Mouse (Mus musculus): ENCODE results near the gene Tiparp.

- TF ChIP-seq POLR2A (IDR thresholded peaks at IDR 0.05; ENCODE audit: low read depth, low read length) (no peak), POLR2AphosphoS2 (IDR thresholded peaks at IDR 0.05; ENCODE audit: low read depth, low read length) (no peak), CTCF (conservative IDR thresholded peaks at IDR 0.05 in 1 of 2, IDR thresholded peaks at IDR 0.05 in 1 of 2; ENCODE audit: low read depth in 2 of 2, low read length in 2 of 2) (no peak), ZMIZ1 (IDR thresholded peaks at IDR 0.05; ENCODE audit: low read depth, low read length) (no peak), RCOR1 (conservative IDR thresholded peaks at IDR 0.05; ENCODE audit: low read depth, low read length) (no peak), MAFK (IDR thresholded peaks at IDR 0.05; ENCODE audit: insufficient replicate concordance, low read length) (no peak), EP300 (IDR thresholded peaks at IDR 0.05; ENCODE audit: low read length) (no peak)
Measured at GRCm38 (mm10) chr3:65588424-65588823, 60.2 kb downstream of the Tiparp start.

Data from CH12.LX (cell line).